Mouse (Mus musculus): ENCODE measurements around the gene Olfr730. TPM values are rescaled to one million over a fixed set of nuclear protein-coding genes. Genes with fewer than 3 reads are reported as not detected.

Olfr730 gene
- not detected for total RNA-seq (2022)

- no peak for DNase-seq (ENCODE audit: low spot score in 2 of 2)
Measured at GRCm38 (mm10) chr14:50188098-50188497, at the start of gene Olfr730. Gene Olfr730 (minus strand): TSS chr14:50188198.

GRCm38 (mm10) chr14:50152810-50153209, 35.2 kb downstream of the Olfr730 start, which contains the start of gene Olfr729:
Gene Olfr729 (minus strand): TSS chr14:50152910.
- DNase-seq (ENCODE audit: low spot score in 2 of 2): no peak

- no peak for DNase-seq (ENCODE audit: low spot score in 2 of 2)
Measured at GRCm38 (mm10) chr14:50142580-50142979, 45.4 kb downstream of the Olfr730 start, which contains the start of gene Olfr728. Gene Olfr728 (minus strand): TSS chr14:50142680.

Other genes with a start within 250 kb of the Olfr730 start
- gene Olfr724, start 224.9 kb downstream of the Olfr730 start, total RNA-seq (2022): not detected
- gene Olfr725, start 147.8 kb downstream of the Olfr730 start, total RNA-seq (2022): not detected
- gene Olfr726, start 97.2 kb downstream of the Olfr730 start, total RNA-seq (2022): not detected
- not detected for gene Olfr727, start 65.0 kb downstream of the Olfr730 start, total RNA-seq (2022)
- gene Olfr728, start 45.5 kb downstream of the Olfr730 start, total RNA-seq (2022): not detected
- gene Olfr729, start 35.3 kb downstream of the Olfr730 start, total RNA-seq (2022): not detected
- gene Olfr731, start 53.7 kb upstream of the Olfr730 start, total RNA-seq (2022): not detected
- gene Olfr732, start 96.0 kb upstream of the Olfr730 start, total RNA-seq (2022): not detected
- not detected for gene Olfr733, start 113.3 kb upstream of the Olfr730 start, total RNA-seq (2022)
- gene Olfr734, start 138.6 kb upstream of the Olfr730 start, total RNA-seq (2022): not detected
- not detected for gene Olfr735, start 160.7 kb upstream of the Olfr730 start, total RNA-seq (2022)
- not detected for gene Tlr11, start 169.7 kb upstream of the Olfr730 start, total RNA-seq (2022)
- gene Olfr736, start 193.0 kb upstream of the Olfr730 start, total RNA-seq (2022): not detected
- gene Olfr738, start 219.4 kb upstream of the Olfr730 start, total RNA-seq (2022): not detected
- gene Olfr739, start 230.4 kb upstream of the Olfr730 start, total RNA-seq (2022): not detected